Mouse (Mus musculus) olfactory bulb, adult 2 months (tissue): ENCODE measurements around the gene Sln. TPM values are rescaled to one million over a fixed set of nuclear protein-coding genes. Genes with fewer than 3 reads are reported as not detected.

Source experiments
- H3K27ac ChIP-seq: fragments of 200-500 bp; 2 replicates; pipeline ENCODE4 v1.5.1; 2012; ENCODE audit warnings: low read depth, low read length; ENCODE audit not compliant: insufficient read depth
- H3K4me1 ChIP-seq: fragments of 200-500 bp; 2 replicates; pipeline ENCODE4 v1.6.1; 2012; ENCODE audit warnings: low read length; ENCODE audit not compliant: control insufficient read depth, insufficient read depth
- H3K4me3 ChIP-seq: fragments of 200-500 bp; 2 replicates; pipeline ENCODE4 v1.5.1; 2012; ENCODE audit warnings: mild to moderate bottlenecking, low read depth, low read length, moderate library complexity; ENCODE audit not compliant: insufficient read depth
- CTCF ChIP-seq: fragments of 200-500 bp; IDR thresholded peaks from 2 replicates; pipeline ENCODE4 v1.5.1; 2012; ENCODE audit warnings: low read depth, mild to moderate bottlenecking, low read length, moderate library complexity; ENCODE audit not compliant: insufficient read depth
- POLR2A ChIP-seq: fragments of 200-500 bp; IDR thresholded peaks from 2 replicates; pipeline ENCODE4 v1.6.1; 2012; ENCODE audit warnings: mild to moderate bottlenecking, low read depth, low read length, moderate library complexity; ENCODE audit not compliant: insufficient read depth
- WGBS: fragments of 180-500 bp; shearing (Covaris S2); methylation state at CpG from one replicate; pipeline ENCODE4 v1.1.7; 2018; 5-methylcytosine and 5-hydroxymethylcytosine counted together
- polyA plus RNA-seq: library from polyadenylated mRNA; stranded (reverse); fragments of >200 nt; gene quantifications from 2 replicates; pipeline ENCODE4 v1.2.4, GENCODE M21; 2012; ENCODE audit warnings: low replicate concordance; ENCODE audit not compliant: missing spikeins, insufficient read depth, insufficient read length

The Sln gene
- polyA plus RNA-seq, 1 experiment = not detected

GRCm38 (mm10) chr9:53890075-53890474 lies 40.1 kb downstream of the Sln start:
- no peaks in the 10 kb centered on the region for H3K4me1 ChIP-seq
- TF ChIP-seq POLR2A (no peak), CTCF (no peak)
- no peak overlapping the region for H3K4me3 ChIP-seq
- WGBS = 6% methylated on average over 1 of the region's 1 CpGs
- H3K27ac ChIP-seq = no peak overlapping the region

GRCm38 (mm10) chr9:53895827-53896226 lies 45.9 kb downstream of the Sln start:
- H3K4me3 ChIP-seq = no peak overlapping the region
- WGBS = 82% methylated on average over 7 of the region's 7 CpGs
- no peaks in the 10 kb centered on the region for H3K4me1 ChIP-seq
- H3K27ac ChIP-seq = no peak overlapping the region
- TF ChIP-seq CTCF = no peak
- TF ChIP-seq POLR2A = no peak

- H3K4me3 ChIP-seq = no peak overlapping the region
- no peak overlapping the region for H3K27ac ChIP-seq
- WGBS = 47% methylated on average over 6 of the region's 6 CpGs
- H3K4me1 ChIP-seq = no peaks in the 10 kb centered on the region
- TF ChIP-seq POLR2A (no peak), CTCF (no peak)
Measured at GRCm38 (mm10) chr9:53899836-53900235, 49.9 kb downstream of the Sln start.

- 65% methylated on average over 7 of the region's 7 CpGs for WGBS
- TF ChIP-seq CTCF = no peak
- TF ChIP-seq POLR2A = no peak
- no peak overlapping the region for H3K4me3 ChIP-seq
- H3K27ac ChIP-seq = no peak overlapping the region
- no peaks in the 10 kb centered on the region for H3K4me1 ChIP-seq
Measured at GRCm38 (mm10) chr9:53903215-53903842, 53.4 kb downstream of the Sln start.

Other genes starting within 250 kb of the Sln start
- not detected in 2 replicates for gene Acat1, start 239.8 kb upstream of the Sln start, polyA plus RNA-seq
- not detected in 2 replicates for gene Cul5, start 180.2 kb upstream of the Sln start, polyA plus RNA-seq
- gene Rab39, start 143.9 kb upstream of the Sln start, polyA plus RNA-seq = not detected in 2 replicates
- gene Slc35f2, start 78.6 kb upstream of the Sln start, polyA plus RNA-seq = not detected in 2 replicates
- gene Elmod1, start 125.1 kb downstream of the Sln start, polyA plus RNA-seq = not detected in 2 replicates
- gene Tnfaip8l3, start 218.2 kb downstream of the Sln start, polyA plus RNA-seq = not detected in 2 replicates